Mouse (Mus musculus): ENCODE measurements around the gene Neurl1a. TPM values are rescaled to one million over a fixed set of nuclear protein-coding genes. Genes with fewer than 3 reads are reported as not detected.

Neurl1a gene
- total and polyA plus RNA-seq, 2 experiments: 0.28 TPM

GRCm38 (mm10) chr19:47231389-47231788 is 52.8 kb downstream of the Neurl1a start:
- Histone ChIP-seq H3K27ac (replicated peaks; ENCODE audit: insufficient read depth, low read depth, low read length) (no peak overlapping the region), H3K36me3 (ENCODE audit: control insufficient read depth, insufficient read depth, low read length) (no peaks in the 10 kb centered on the region), H3K4me3 (ENCODE audit: insufficient read depth, low read depth, low read length) (no peak overlapping the region), H3K4me1 (ENCODE audit: control insufficient read depth, insufficient read depth, low read length) (no peaks in the 10 kb centered on the region), H3K9ac (ENCODE audit: low read depth, low read length) (no peak overlapping the region), H3K79me2 (ENCODE audit: control insufficient read depth, insufficient read depth, low read length) (no peaks in the 10 kb centered on the region), H3K27me3 (ENCODE audit: control insufficient read depth, insufficient read depth, low read length) (no peaks in the 10 kb centered on the region)
- no peak for DNase-seq (ENCODE audit: extremely low read depth, low read depth, low spot score)
- no peak for TF ChIP-seq POLR2A (IDR thresholded peaks at IDR 0.05; ENCODE audit: extremely low read depth, insufficient read depth, low read length)
- TF ChIP-seq CTCF (IDR thresholded peaks at IDR 0.05; ENCODE audit: low read depth, low read length): no peak
- WGBS: 94% methylated on average over 6 of the region's 6 CpGs

GRCm38 (mm10) chr19:47232077-47232865 is 53.7 kb downstream of the Neurl1a start:
- no peaks in the 10 kb centered on the region for H3K79me2 ChIP-seq (ENCODE audit: control insufficient read depth, insufficient read depth, low read length)
- TF ChIP-seq POLR2A (IDR thresholded peaks at IDR 0.05; ENCODE audit: extremely low read depth, insufficient read depth, low read length) (no peak), CTCF (IDR thresholded peaks at IDR 0.05; ENCODE audit: low read depth, low read length) (no peak)
- H3K36me3 ChIP-seq (ENCODE audit: control insufficient read depth, insufficient read depth, low read length): no peaks in the 10 kb centered on the region

GRCm38 (mm10) chr19:47233087-47233486 is 54.5 kb downstream of the Neurl1a start:
- Histone ChIP-seq H3K27ac (replicated peaks; ENCODE audit: insufficient read depth, low read depth, low read length) (no peak overlapping the region), H3K36me3 (ENCODE audit: control insufficient read depth, insufficient read depth, low read length) (no peaks in the 10 kb centered on the region), H3K4me3 (ENCODE audit: insufficient read depth, low read depth, low read length) (no peak overlapping the region), H3K9ac (ENCODE audit: low read depth, low read length) (no peak overlapping the region), H3K79me2 (ENCODE audit: control insufficient read depth, insufficient read depth, low read length) (no peaks in the 10 kb centered on the region), H3K27me3 (ENCODE audit: control insufficient read depth, insufficient read depth, low read length) (no peaks in the 10 kb centered on the region), H3K4me1 (ENCODE audit: control insufficient read depth, insufficient read depth, low read length) (no peaks in the 10 kb centered on the region)
- no peak for TF ChIP-seq POLR2A (IDR thresholded peaks at IDR 0.05; ENCODE audit: extremely low read depth, insufficient read depth, low read length)
- TF ChIP-seq CTCF (IDR thresholded peaks at IDR 0.05; ENCODE audit: low read depth, low read length): no peak
- WGBS: 100% methylated on average over 3 of the region's 3 CpGs
- no peak for DNase-seq (ENCODE audit: extremely low read depth, low read depth, low spot score)

More at GRCm38 (mm10) chr19:47232077-47232865, 53.7 kb downstream of the Neurl1a start:
- no peaks in the 10 kb centered on the region for H3K4me1 ChIP-seq (ENCODE audit: control insufficient read depth, insufficient read depth, low read length)
- H3K27ac ChIP-seq (replicated peaks; ENCODE audit: insufficient read depth, low read depth, low read length): no peak overlapping the region
- H3K27me3 ChIP-seq (ENCODE audit: control insufficient read depth, insufficient read depth, low read length): no peaks in the 10 kb centered on the region
- DNase-seq (ENCODE audit: extremely low read depth, low read depth, low spot score): no peak
- H3K4me3 ChIP-seq (ENCODE audit: insufficient read depth, low read depth, low read length): no peak overlapping the region
- 96% methylated on average over 5 of the region's 5 CpGs for WGBS
- no peak overlapping the region for H3K9ac ChIP-seq (ENCODE audit: low read depth, low read length)

- H3K4me3 ChIP-seq (ENCODE audit: insufficient read depth, low read depth, low read length): no peak overlapping the region
- no peak for DNase-seq (ENCODE audit: extremely low read depth, low read depth, low spot score)
- no peak for TF ChIP-seq POLR2A (IDR thresholded peaks at IDR 0.05; ENCODE audit: extremely low read depth, insufficient read depth, low read length)
- TF ChIP-seq CTCF (IDR thresholded peaks at IDR 0.05; ENCODE audit: low read depth, low read length): no peak
Measured at GRCm38 (mm10) chr19:47240076-47240475, 61.5 kb downstream of the Neurl1a start.

GRCm38 (mm10) chr19:47240957-47241356 is 62.3 kb downstream of the Neurl1a start:
- 75% methylated on average over 7 of the region's 7 CpGs for WGBS
- TF ChIP-seq CTCF (IDR thresholded peaks at IDR 0.05; ENCODE audit: low read depth, low read length): no peak
- no peak for TF ChIP-seq POLR2A (IDR thresholded peaks at IDR 0.05; ENCODE audit: extremely low read depth, insufficient read depth, low read length)
- Histone ChIP-seq H3K36me3 (ENCODE audit: control insufficient read depth, insufficient read depth, low read length) (no peaks in the 10 kb centered on the region), H3K79me2 (ENCODE audit: control insufficient read depth, insufficient read depth, low read length) (no peaks in the 10 kb centered on the region), H3K4me3 (ENCODE audit: insufficient read depth, low read depth, low read length) (no peak overlapping the region), H3K27me3 (ENCODE audit: control insufficient read depth, insufficient read depth, low read length) (peaks cover 3% of the 10 kb centered on the region; the same call in 1 of the 2 replicates), H3K9ac (ENCODE audit: low read depth, low read length) (no peak overlapping the region), H3K27ac (replicated peaks; ENCODE audit: insufficient read depth, low read depth, low read length) (no peak overlapping the region), H3K4me1 (ENCODE audit: control insufficient read depth, insufficient read depth, low read length) (no peaks in the 10 kb centered on the region)
- no peak for DNase-seq (ENCODE audit: extremely low read depth, low read depth, low spot score)

More at GRCm38 (mm10) chr19:47240076-47240475, 61.5 kb downstream of the Neurl1a start:
- Histone ChIP-seq H3K27ac (replicated peaks; ENCODE audit: insufficient read depth, low read depth, low read length) (no peak overlapping the region), H3K9ac (ENCODE audit: low read depth, low read length) (no peak overlapping the region), H3K4me1 (ENCODE audit: control insufficient read depth, insufficient read depth, low read length) (no peaks in the 10 kb centered on the region), H3K27me3 (ENCODE audit: control insufficient read depth, insufficient read depth, low read length) (peaks cover 3% of the 10 kb centered on the region; the same call in 1 of the 2 replicates), H3K79me2 (ENCODE audit: control insufficient read depth, insufficient read depth, low read length) (no peaks in the 10 kb centered on the region), H3K36me3 (ENCODE audit: control insufficient read depth, insufficient read depth, low read length) (no peaks in the 10 kb centered on the region)
- WGBS: 46% methylated on average over 12 of the region's 12 CpGs

GRCm38 (mm10) chr19:47242227-47242626 is 63.6 kb downstream of the Neurl1a start:
- no peaks in the 10 kb centered on the region for H3K4me1 ChIP-seq (ENCODE audit: control insufficient read depth, insufficient read depth, low read length)
- no peaks in the 10 kb centered on the region for H3K79me2 ChIP-seq (ENCODE audit: control insufficient read depth, insufficient read depth, low read length)
- no peak overlapping the region for H3K4me3 ChIP-seq (ENCODE audit: insufficient read depth, low read depth, low read length)
- peaks cover 3% of the 10 kb centered on the region; the same call in 1 of the 2 replicates for H3K27me3 ChIP-seq (ENCODE audit: control insufficient read depth, insufficient read depth, low read length)
- no peak overlapping the region for H3K9ac ChIP-seq (ENCODE audit: low read depth, low read length)
- no peak for DNase-seq (ENCODE audit: extremely low read depth, low read depth, low spot score)
- TF ChIP-seq CTCF (IDR thresholded peaks at IDR 0.05; ENCODE audit: low read depth, low read length) (no peak), POLR2A (IDR thresholded peaks at IDR 0.05; ENCODE audit: extremely low read depth, insufficient read depth, low read length) (no peak)
- WGBS: 85% methylated on average over 4 of the region's 4 CpGs
- no peaks in the 10 kb centered on the region for H3K36me3 ChIP-seq (ENCODE audit: control insufficient read depth, insufficient read depth, low read length)
- no peak overlapping the region for H3K27ac ChIP-seq (replicated peaks; ENCODE audit: insufficient read depth, low read depth, low read length)

Data from liver, adult 2 months (tissue).